Mouse (Mus musculus): ENCODE results near the gene Gm49380.
A peak's percentile ranks its signal among the peaks of the same experiment; 100 is the strongest.

GRCm38 (mm10) chr9:44044426-44045157, 68.7 kb downstream of the Gm49380 start:
- TF ChIP-seq CTCF (IDR thresholded peaks at IDR 0.05; ENCODE audit: low read depth) (0 out of 2 replicates have a peak, but pooled peaks have one; percentile 4), EP300 (optimal IDR thresholded peaks at IDR 0.05) (no peak)
